Mouse (Mus musculus) ES-Bruce4 (cell line): ENCODE data around the gene Gabrb3. TPM values are rescaled to one million over a fixed set of nuclear protein-coding genes. Genes with fewer than 3 reads are reported as not detected.
A peak's percentile ranks its signal among the peaks of the same experiment; 100 is the strongest.

Experiments
- H3K27ac ChIP-seq: 2 replicates; pipeline ENCODE4 v1.5.1; 2012; ENCODE audit warnings: low read length, inconsistent platforms; ENCODE audit not compliant: insufficient read depth
- H3K27me3 ChIP-seq: 2 replicates; pipeline ENCODE4 v1.6.1; 2012; ENCODE audit warnings: mild to moderate bottlenecking, low read length, inconsistent platforms; ENCODE audit not compliant: control insufficient read depth, poor library complexity, insufficient read depth, severe bottlenecking
- H3K36me3 ChIP-seq: 2 replicates; pipeline ENCODE4 v1.6.1; 2012; ENCODE audit warnings: inconsistent platforms, mild to moderate bottlenecking, low read length, moderate library complexity; ENCODE audit not compliant: control insufficient read depth, poor library complexity, insufficient read depth, severe bottlenecking
- H3K4me1 ChIP-seq: one replicate; pipeline ENCODE4 v1.8.1; 2011; ENCODE audit warnings: low read length; ENCODE audit not compliant: control insufficient read depth, insufficient read depth
- H3K4me3 ChIP-seq: 2 replicates; pipeline ENCODE4 v1.5.1; 2011; ENCODE audit warnings: low read depth, mild to moderate bottlenecking, low read length
- H3K9ac ChIP-seq: 2 replicates; pipeline ENCODE4 v1.6.1; 2012; ENCODE audit warnings: low read depth, mild to moderate bottlenecking, inconsistent platforms; ENCODE audit not compliant: poor library complexity, severe bottlenecking
- H3K9me3 ChIP-seq: replicated peaks from 2 replicates; pipeline ENCODE4 v1.6.1; 2012; ENCODE audit warnings: mild to moderate bottlenecking, low read length, inconsistent platforms; ENCODE audit not compliant: control insufficient read depth, poor library complexity, insufficient read depth, severe bottlenecking
- CTCF ChIP-seq: IDR thresholded peaks from one replicate; pipeline ENCODE4 v1.8.1; 2011; ENCODE audit warnings: low read depth, low read length
- EP300 ChIP-seq: IDR thresholded peaks from 2 replicates; pipeline ENCODE4 v1.6.1; 2011; ENCODE audit warnings: low read depth, low read length; ENCODE audit not compliant: insufficient read depth
- POLR2A ChIP-seq: IDR thresholded peaks from one replicate; pipeline ENCODE4 v1.8.1; 2011; ENCODE audit warnings: low read length; ENCODE audit not compliant: insufficient read depth
- polyA plus RNA-seq: library from polyadenylated mRNA; stranded (reverse); fragments of >200 nt; gene quantifications from 2 replicates; pipeline ENCODE4 v1.2.4, GENCODE M21; 2011; ENCODE audit warnings: low read depth; ENCODE audit not compliant: missing spikeins, insufficient read depth, insufficient read length

Gabrb3 gene
- polyA plus RNA-seq: 8.5 and 12.4 TPM in 2 replicates

DNA sequence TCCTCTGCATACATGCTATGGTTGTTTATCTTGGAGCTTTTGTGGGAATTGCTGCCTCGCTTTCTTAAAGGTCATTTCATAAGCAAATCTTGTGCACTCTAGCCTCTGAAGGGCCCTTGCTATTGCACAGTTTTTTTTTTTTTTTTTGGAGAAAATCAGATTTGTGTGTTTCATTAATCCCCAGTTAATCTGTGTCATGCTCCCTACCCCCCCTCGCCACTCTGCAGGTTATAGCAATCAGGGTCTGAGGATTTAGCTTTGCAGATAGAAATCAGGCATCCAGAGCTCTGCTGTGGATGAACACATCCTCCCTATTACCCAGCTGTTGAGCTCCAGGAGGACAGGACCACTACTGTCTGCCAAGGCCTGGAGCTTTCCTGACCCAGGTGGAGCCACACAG is at the start of gene Gabrb3:
Gabrb3 (plus strand) TSS at position 301 of the 400 bp plus-strand sequence.
- Histone ChIP-seq H3K27ac (no peak within 1 kb of the TSS), H3K9ac (no peak within 1 kb of the TSS), H3K4me1 (no peaks in the 10 kb centered on the region), H3K36me3 (no peaks in the 10 kb centered on the region), H3K9me3 (no peaks in the 10 kb centered on the region), H3K4me3 (no peak within 1 kb of the TSS), H3K27me3 (no peaks in the 10 kb centered on the region)
- TF ChIP-seq POLR2A: no peak
- no peak for TF ChIP-seq CTCF
- TF ChIP-seq EP300: no peak

DNA sequence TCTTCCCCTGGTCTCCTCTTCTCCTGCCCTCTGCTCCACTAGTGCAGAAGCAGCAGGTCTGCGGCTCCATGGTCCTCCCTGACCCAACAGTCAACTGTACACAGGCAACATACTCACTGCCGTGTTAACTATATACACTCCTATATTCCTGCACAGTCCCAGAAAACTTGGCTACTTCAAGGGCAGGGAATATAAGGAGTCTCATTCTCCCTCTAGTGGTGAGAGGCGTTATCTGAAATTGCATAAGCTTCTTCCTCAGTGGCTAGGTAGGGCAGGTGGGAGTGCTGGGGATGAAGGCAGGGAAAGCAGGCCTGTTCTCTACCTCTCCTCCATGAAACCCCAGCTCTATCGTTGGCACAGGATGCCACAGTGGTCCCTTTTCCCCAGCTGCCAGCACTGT is 35.4 kb upstream of the Gabrb3 start:
- Histone ChIP-seq H3K4me1 (no peaks in the 10 kb centered on the region), H3K27ac (no peak overlapping the region), H3K9me3 (no peaks in the 10 kb centered on the region), H3K9ac (no peak overlapping the region), H3K36me3 (no peaks in the 10 kb centered on the region), H3K27me3 (peaks cover 3% of the 10 kb centered on the region), H3K4me3 (no peak overlapping the region)
- no peak for TF ChIP-seq POLR2A
- TF ChIP-seq CTCF: peak; percentile 32
- no peak for TF ChIP-seq EP300

DNA sequence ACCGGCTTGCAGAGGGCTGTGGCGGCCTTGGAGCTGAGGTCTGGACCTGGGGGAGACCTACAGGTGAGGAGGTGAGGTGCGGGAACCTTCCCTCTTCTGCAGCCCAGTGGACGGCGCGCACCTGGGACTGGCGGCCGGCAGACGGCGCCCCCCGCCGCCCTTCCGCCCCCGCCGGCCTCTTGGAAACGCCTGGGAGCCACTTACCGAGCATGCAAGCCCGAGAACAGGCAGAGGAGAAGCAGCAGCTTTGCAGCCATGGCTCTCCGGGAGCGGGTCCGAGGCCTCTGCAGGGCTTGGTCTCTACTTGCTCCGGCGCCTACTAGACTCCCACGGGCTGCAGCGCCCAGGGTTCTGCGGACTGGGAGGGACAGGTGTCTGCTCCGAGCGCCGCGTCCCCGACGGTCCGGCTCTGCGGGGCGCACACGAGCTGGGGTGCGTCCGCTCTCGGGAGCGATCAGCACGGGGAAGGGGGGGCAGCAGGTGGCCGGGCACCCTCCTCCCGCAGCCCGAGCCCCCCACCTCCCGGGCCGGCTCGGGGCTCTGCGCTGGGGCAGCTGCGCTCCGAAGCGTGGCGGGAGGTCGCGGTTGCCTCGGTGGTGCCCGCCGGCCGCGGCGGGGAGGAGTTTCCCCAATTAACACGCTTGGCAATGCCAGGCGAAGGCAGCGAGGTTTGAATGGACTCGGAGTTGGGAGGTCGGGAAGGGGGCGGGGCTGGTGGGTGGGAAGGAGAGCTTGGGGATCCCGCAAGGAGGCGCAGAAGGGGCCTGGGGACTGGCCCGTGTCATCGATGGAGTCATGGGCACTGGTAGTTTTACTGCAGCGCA is 32.8 kb upstream of the Gabrb3 start, which contains the start of gene Gabrg3:
Gabrg3 (minus strand) TSS at position 672 of the 824 bp plus-strand sequence.
- no peak within 1 kb of the TSS for H3K27ac ChIP-seq
- no peaks in the 10 kb centered on the region for H3K9me3 ChIP-seq
- no peaks in the 10 kb centered on the region for H3K36me3 ChIP-seq
- H3K4me1 ChIP-seq: no peaks in the 10 kb centered on the region
- H3K27me3 ChIP-seq: peaks cover 3% of the 10 kb centered on the region
- TF ChIP-seq EP300: no peak
- TF ChIP-seq CTCF: peak; percentile 31
- TF ChIP-seq POLR2A: no peak
- H3K4me3 ChIP-seq: peak within 1 kb of the TSS; percentile 69
- H3K9ac ChIP-seq: peak within 1 kb of the TSS; percentile 22

DNA sequence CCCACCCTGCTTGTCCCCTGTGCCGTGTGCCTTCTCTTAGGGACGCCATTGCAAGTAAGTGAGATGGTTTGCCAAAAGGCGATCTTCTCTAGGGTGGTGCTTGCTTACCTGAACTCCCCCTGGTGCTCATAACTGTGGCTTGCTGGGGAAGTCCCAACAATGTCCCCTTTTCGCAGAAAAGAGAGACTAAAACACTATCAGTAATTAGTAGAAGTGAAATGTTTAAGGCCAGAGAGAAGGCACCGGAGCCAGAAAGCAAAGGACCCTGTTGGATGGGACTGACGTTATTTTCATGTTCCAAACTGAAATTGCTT is 32.2 kb upstream of the Gabrb3 start:
- Histone ChIP-seq H3K9ac (peak overlapping the region; percentile 22; the same call in 1 of the 2 replicates), H3K27me3 (peaks cover 3% of the 10 kb centered on the region)

DNA sequence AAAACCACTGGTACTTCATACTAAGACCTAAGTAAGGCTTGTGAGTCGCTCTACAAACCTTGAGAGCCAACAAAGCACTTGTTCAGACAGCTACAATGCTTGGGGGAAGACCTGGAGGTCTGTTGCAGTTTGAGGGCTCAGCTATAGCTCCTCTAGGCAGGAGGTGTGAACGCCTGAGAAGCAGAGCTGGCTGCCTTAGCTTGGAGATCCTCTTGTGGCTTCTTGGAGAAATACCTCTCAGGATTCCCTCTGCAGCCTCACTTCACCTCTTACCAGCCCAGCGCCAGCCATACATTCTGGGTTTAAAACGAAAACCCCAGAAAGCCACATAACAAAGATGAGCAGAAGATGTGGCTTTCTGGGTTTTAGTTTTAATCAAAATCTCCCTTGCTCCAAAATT is 29.4 kb upstream of the Gabrb3 start:
- no peak overlapping the region for H3K27ac ChIP-seq
- no peak overlapping the region for H3K4me3 ChIP-seq
- no peaks in the 10 kb centered on the region for H3K36me3 ChIP-seq
- no peaks in the 10 kb centered on the region for H3K4me1 ChIP-seq
- no peak overlapping the region for H3K9ac ChIP-seq
- TF ChIP-seq POLR2A (no peak), CTCF (no peak), EP300 (no peak)
- no peaks in the 10 kb centered on the region for H3K9me3 ChIP-seq
- peaks cover 3% of the 10 kb centered on the region for H3K27me3 ChIP-seq

More for the DNA sequence above, 32.2 kb upstream of the Gabrb3 start:
- H3K27ac ChIP-seq: no peak overlapping the region
- H3K4me1 ChIP-seq: no peaks in the 10 kb centered on the region
- peak overlapping the region; percentile 69 for H3K4me3 ChIP-seq
- no peaks in the 10 kb centered on the region for H3K9me3 ChIP-seq
- TF ChIP-seq POLR2A: no peak
- no peak for TF ChIP-seq EP300
- no peak for TF ChIP-seq CTCF
- no peaks in the 10 kb centered on the region for H3K36me3 ChIP-seq

DNA sequence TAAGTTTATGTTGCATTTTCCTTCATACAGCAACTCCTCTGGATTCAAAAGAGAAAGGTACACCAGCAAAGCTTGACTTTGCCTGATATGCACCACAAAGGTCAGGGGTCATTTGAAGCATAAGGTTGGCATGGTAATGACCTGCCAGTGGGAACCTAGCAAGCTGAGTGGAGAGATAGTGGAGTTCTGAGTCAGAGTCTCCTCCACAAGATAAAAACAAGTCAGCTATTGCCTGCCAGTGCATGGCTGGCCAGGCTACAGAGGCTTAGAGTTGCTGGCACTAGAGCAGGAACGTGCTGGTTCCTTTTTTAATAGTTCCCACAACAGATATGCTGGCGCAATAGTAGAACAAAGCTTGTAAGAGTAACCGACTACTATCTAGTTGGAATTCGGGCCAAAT is 25.9 kb upstream of the Gabrb3 start:
- H3K4me3 ChIP-seq: no peak overlapping the region
- H3K9ac ChIP-seq: no peak overlapping the region
- H3K27me3 ChIP-seq: no peaks in the 10 kb centered on the region
- no peak overlapping the region for H3K27ac ChIP-seq
- no peaks in the 10 kb centered on the region for H3K36me3 ChIP-seq
- H3K9me3 ChIP-seq: no peaks in the 10 kb centered on the region
- H3K4me1 ChIP-seq: no peaks in the 10 kb centered on the region
- no peak for TF ChIP-seq CTCF
- no peak for TF ChIP-seq POLR2A
- TF ChIP-seq EP300: no peak
